Mouse (Mus musculus) cerebellum, adult 2 months (tissue): Measurements from ENCODE around the gene Sema4b.

Experiments
- CTCF ChIP-seq: fragments of 200-500 bp; IDR thresholded peaks from 2 replicates; pipeline ENCODE4 v1.5.1; 2011; ENCODE audit warnings: low read depth, mild to moderate bottlenecking, control low read depth, low read length, moderate library complexity, borderline replicate concordance; ENCODE audit not compliant: insufficient read depth
- POLR2A ChIP-seq: fragments of 200-500 bp; IDR thresholded peaks from 2 replicates; pipeline ENCODE4 v1.6.1; 2011; ENCODE audit warnings: low read length, control low read depth, borderline replicate concordance; ENCODE audit not compliant: insufficient read depth

- TF ChIP-seq CTCF (no peak), POLR2A (no peak)
These were observed 86.8 kb downstream of the Sema4b start for GRCm38 (mm10) chr7:80273456-80273855.
